8 mouse cellular contexts compared by ENCODE assay signal in genomic region chr8:84338493-84338892, GRCm38 (mm10). TPM values are rescaled to one million over a fixed set of nuclear protein-coding genes. Genes with fewer than 3 reads are reported as not detected.
DNase-seq lines count a peak whose midpoint lies in the region; ATAC-seq lines count a peak whose summit lies in the region.
"Had no signal": no experiment of that assay in that cellular context is flagged by ENCODE, and none has a peak within 500 bp of the region (broad histone marks: within the 10 kb centered on the region; RNA-seq: fewer than 3 reads in every experiment).

No protein-coding gene starts in this region.

- H3K27me3 ChIP-seq in embryonic facial prominence, embryonic 15.5 days, result peaks cover 41% of the 10 kb centered on the region
- H3K27me3 ChIP-seq in intestine, embryonic 15.5 days (replicated peaks), result peaks cover 24% of the 10 kb centered on the region
- peaks cover 20% of the 10 kb centered on the region for H3K27me3 ChIP-seq in stomach, embryonic 15.5 days (replicated peaks)
- H3K27me3 ChIP-seq in heart, embryonic 11.5 days (ENCODE audit: control insufficient read depth, insufficient read depth, low read length), result peaks cover 29% of the 10 kb centered on the region

- H3K4me3 ChIP-seq in embryonic facial prominence, embryonic 15.5 days (replicated peaks), result no peak overlapping the region
- H3K4me3 ChIP-seq in intestine, embryonic 15.5 days (replicated peaks), result no peak overlapping the region
- no peak overlapping the region for H3K4me3 ChIP-seq in stomach, embryonic 15.5 days (replicated peaks)
- no peak overlapping the region for H3K4me3 ChIP-seq in heart, embryonic 11.5 days (ENCODE audit: low read depth, low read length)

- 0 out of 2 replicates have a peak overlapping the region, but pooled peaks have one; percentile 8 for H3K4me2 ChIP-seq in embryonic facial prominence, embryonic 15.5 days (replicated peaks)
- peak overlapping the region; percentile 33 for H3K4me2 ChIP-seq in intestine, embryonic 15.5 days (replicated peaks)
- H3K4me2 ChIP-seq in stomach, embryonic 15.5 days, result peak overlapping the region; percentile 2; the same call in 1 of the 2 replicates
- H3K4me2 ChIP-seq in heart, embryonic 11.5 days, result no peak overlapping the region

- WGBS in embryonic facial prominence, embryonic 15.5 days, result 11% methylated on average over 17 of the region's 17 CpGs
- 14% methylated on average over 17 of the region's 17 CpGs for WGBS in intestine, embryonic 15.5 days
- 15% methylated on average over 17 of the region's 17 CpGs for WGBS in stomach, embryonic 15.5 days
- 17% methylated on average over 17 of the region's 17 CpGs for WGBS in heart, embryonic 11.5 days (ENCODE audit: insufficient replicate concordance)

- no peak overlapping the region for H3K9ac ChIP-seq in embryonic facial prominence, embryonic 15.5 days
- H3K9ac ChIP-seq in intestine, embryonic 15.5 days, result no peak overlapping the region
- no peak overlapping the region for H3K9ac ChIP-seq in stomach, embryonic 15.5 days
- H3K9ac ChIP-seq in heart, embryonic 11.5 days (ENCODE audit: low read depth, low read length), result no peak overlapping the region

- H3K4me1 ChIP-seq in embryonic facial prominence, embryonic 15.5 days, result peaks cover 4% of the 10 kb centered on the region; the same call in 1 of the 2 replicates
- no peaks in the 10 kb centered on the region for H3K4me1 ChIP-seq in intestine, embryonic 15.5 days (replicated peaks)
- no peaks in the 10 kb centered on the region for H3K4me1 ChIP-seq in stomach, embryonic 15.5 days
- no peaks in the 10 kb centered on the region for H3K4me1 ChIP-seq in heart, embryonic 11.5 days (ENCODE audit: control insufficient read depth, insufficient read depth, low read length)

- DNase-seq in left cerebral cortex, postnatal 25 days (ENCODE audit: low spot score in 2 of 2), result peak; percentile 32 to 53
- DNase-seq in left cerebral cortex, postnatal 10 days (ENCODE audit: extremely low spot score in 1 of 2, low spot score in 2 of 2), result no peak
- no peak for DNase-seq in layer of hippocampus, postnatal 36 days

- no peaks in the 10 kb centered on the region for H3K9me3 ChIP-seq in embryonic facial prominence, embryonic 15.5 days (replicated peaks)
- H3K9me3 ChIP-seq in intestine, embryonic 15.5 days, result no peaks in the 10 kb centered on the region
- H3K9me3 ChIP-seq in stomach, embryonic 15.5 days, result no peaks in the 10 kb centered on the region
- no peaks in the 10 kb centered on the region for H3K9me3 ChIP-seq in heart, embryonic 11.5 days (replicated peaks; ENCODE audit: control insufficient read depth, low read length)

- H3K27ac ChIP-seq in embryonic facial prominence, embryonic 15.5 days (replicated peaks), result no peak overlapping the region
- H3K27ac ChIP-seq in intestine, embryonic 15.5 days, result no peak overlapping the region
- no peak overlapping the region for H3K27ac ChIP-seq in stomach, embryonic 15.5 days
- H3K27ac ChIP-seq in heart, embryonic 11.5 days (ENCODE audit: low read depth, low read length), result no peak overlapping the region

- ATAC-seq in embryonic facial prominence, embryonic 15.5 days (ENCODE audit: insufficient number of reproducible peaks, low FRiP score, low TSS enrichment, low read depth), result no peak
- ATAC-seq in intestine, embryonic 15.5 days, result no peak
- ATAC-seq in stomach, embryonic 15.5 days (ENCODE audit: insufficient read depth, low FRiP score, low read depth), result no peak
- no peak for ATAC-seq in heart, embryonic 11.5 days (replicated peaks; ENCODE audit: insufficient number of reproducible peaks, low FRiP score, low TSS enrichment)
- ATAC-seq: inflammation-experienced regulatory T-cells, adult 6 months had no signal

- intact Hi-C loops in left cerebral cortex, postnatal 25 days (cut with DNase I), result no loop called here
- intact Hi-C loops in left cerebral cortex, postnatal 10 days (cut with DNase I), result loop anchor here (5.0 kb wide), 1 partner anchor 41 kb away; no protein-coding TSS in a partner anchor

- H3K36me3 ChIP-seq in embryonic facial prominence, embryonic 15.5 days, result no peaks in the 10 kb centered on the region
- no peaks in the 10 kb centered on the region for H3K36me3 ChIP-seq in intestine, embryonic 15.5 days
- H3K36me3 ChIP-seq in stomach, embryonic 15.5 days, result no peaks in the 10 kb centered on the region
- no peaks in the 10 kb centered on the region for H3K36me3 ChIP-seq in heart, embryonic 11.5 days (ENCODE audit: control insufficient read depth, insufficient read depth, low read length)

RNA-seq across cellular contexts. Expression of gene Cacna1a, which starts 49.7 kb away (rescaled TPM):
- total RNA-seq in left cerebral cortex, postnatal 25 days (2021), result 100 to 1,000 TPM; 230 to 263 TPM
- 100 to 1,000 TPM; 269 to 287 TPM for total RNA-seq in left cerebral cortex, postnatal 10 days (2021)
- 6.7 and 8.0 TPM in 2 replicates for polyA plus RNA-seq in embryonic facial prominence, embryonic 15.5 days (2015; fragmentation: Nextera tagmentation; extraction: Ambion mirVana)
- polyA plus RNA-seq in intestine, embryonic 15.5 days (2015; fragmentation: Nextera tagmentation; extraction: Ambion mirVana), result 3.3 and 4.5 TPM in 2 replicates
- 4.1 and 5.3 TPM in 2 replicates for polyA plus RNA-seq in stomach, embryonic 15.5 days (2015; fragmentation: Nextera tagmentation; extraction: Ambion mirVana)
- 6.3 and 7.6 TPM in 2 replicates for polyA plus RNA-seq in heart, embryonic 11.5 days (2014; fragmentation: Nextera tagmentation; extraction: Ambion mirVana)
- total RNA-seq in layer of hippocampus, postnatal 36 days (2021), result 100 to 1,000 TPM; 191 to 224 TPM

Comparison
In these comparisons a context has a peak if more than half of its experiments do, and no peak if none do; other contexts are left out.
1. DNase-seq: peak in left cerebral cortex, postnatal 25 days (2 of 2); none in left cerebral cortex, postnatal 10 days (0 of 2) and layer of hippocampus, postnatal 36 days (0 of 2).